Mouse (Mus musculus): ENCODE data around the gene Snrpa1. TPM values are rescaled to one million over a fixed set of nuclear protein-coding genes. Genes with fewer than 3 reads are reported as not detected.

Gene Snrpa1
- polyA plus RNA-seq, 1 experiment from 2014 or later: 122 TPM

- ATAC-seq: peak; percentile 96
- peaks cover 16% of the 10 kb centered on the region for H3K4me1 ChIP-seq (ENCODE audit: control insufficient read depth, insufficient read depth, low read depth, low read length)
- no peaks in the 10 kb centered on the region for H3K9me3 ChIP-seq (ENCODE audit: control insufficient read depth, low read length)
- H3K9ac ChIP-seq (ENCODE audit: low read depth, low read length): peak overlapping the region; percentile 71
- WGBS: under 1% methylated on average over 61 of the region's 64 CpGs
- H3K36me3 ChIP-seq (ENCODE audit: control insufficient read depth, insufficient read depth, low read length): no peaks in the 10 kb centered on the region; the same call in 1 of the 2 replicates
- peak overlapping the region; percentile 97 for H3K4me2 ChIP-seq (ENCODE audit: low read length)
- H3K27me3 ChIP-seq (replicated peaks; ENCODE audit: control insufficient read depth, insufficient read depth, low read length): peaks cover 4% of the 10 kb centered on the region; the same call in 1 of the 2 replicates
- peak overlapping the region; percentile 57 for H3K4me3 ChIP-seq (ENCODE audit: low read length)
- peak overlapping the region; percentile 74; the same call in 1 of the 2 replicates for H3K27ac ChIP-seq (ENCODE audit: low read depth, low read length)
Observed at GRCm38 (mm10) chr7:66060066-66060956, 1.5 kb downstream of the Snrpa1 start.

DNA sequence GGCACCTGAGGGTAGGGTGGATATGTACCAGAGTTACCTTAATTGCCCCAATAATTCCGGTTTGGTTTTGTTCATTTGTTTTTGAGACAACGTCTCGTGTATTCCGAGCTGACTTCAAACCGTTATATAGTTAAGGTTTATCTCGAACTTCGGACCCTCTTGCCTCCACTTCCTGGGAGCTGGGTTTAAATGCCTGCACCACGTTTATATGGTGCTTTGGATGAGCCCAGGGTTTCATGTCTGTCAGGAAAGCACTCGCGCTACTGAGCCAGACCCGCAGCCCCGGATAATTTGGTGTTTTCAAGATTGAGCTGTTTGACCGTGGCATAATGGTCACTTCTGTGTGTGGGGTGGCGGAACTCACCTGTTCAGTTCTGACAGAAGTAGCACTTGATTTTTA, 2.3 kb downstream of the Snrpa1 start:
- Histone ChIP-seq H3K4me1 (ENCODE audit: control insufficient read depth, insufficient read depth, low read depth, low read length) (peaks cover 16% of the 10 kb centered on the region), H3K4me3 (ENCODE audit: low read length) (peak overlapping the region; percentile 57), H3K9ac (ENCODE audit: low read depth, low read length) (peak overlapping the region; percentile 71), H3K36me3 (ENCODE audit: control insufficient read depth, insufficient read depth, low read length) (peaks cover 3% of the 10 kb centered on the region; the same call in 1 of the 2 replicates), H3K27me3 (replicated peaks; ENCODE audit: control insufficient read depth, insufficient read depth, low read length) (peaks cover 4% of the 10 kb centered on the region; the same call in 1 of the 2 replicates), H3K9me3 (ENCODE audit: control insufficient read depth, low read length) (no peaks in the 10 kb centered on the region), H3K27ac (ENCODE audit: low read depth, low read length) (no peak overlapping the region), H3K4me2 (ENCODE audit: low read length) (peak overlapping the region; percentile 97)
- 3% methylated on average over 14 of the region's 14 CpGs for WGBS
- no peak for ATAC-seq

GRCm38 (mm10) chr7:66076411-66076810, 17.6 kb downstream of the Snrpa1 start:
- Histone ChIP-seq H3K4me2 (ENCODE audit: low read length) (no peak overlapping the region), H3K4me3 (ENCODE audit: low read length) (no peak overlapping the region), H3K4me1 (ENCODE audit: control insufficient read depth, insufficient read depth, low read depth, low read length) (peaks cover 11% of the 10 kb centered on the region), H3K9me3 (ENCODE audit: control insufficient read depth, low read length) (no peaks in the 10 kb centered on the region), H3K27ac (ENCODE audit: low read depth, low read length) (no peak overlapping the region), H3K27me3 (replicated peaks; ENCODE audit: control insufficient read depth, insufficient read depth, low read length) (no peaks in the 10 kb centered on the region), H3K9ac (ENCODE audit: low read depth, low read length) (no peak overlapping the region), H3K36me3 (ENCODE audit: control insufficient read depth, insufficient read depth, low read length) (peaks cover 32% of the 10 kb centered on the region)
- WGBS: 63% methylated on average over 2 of the region's 2 CpGs
- no peak for ATAC-seq

GRCm38 (mm10) chr7:66079364-66080230, 20.8 kb downstream of the Snrpa1 start, which contains the start of gene Selenos:
TSS of gene Selenos (plus strand) at chr7:66079649.
- H3K4me2 ChIP-seq (ENCODE audit: low read length): peak within 1 kb of the TSS; percentile 70
- H3K9ac ChIP-seq (ENCODE audit: low read depth, low read length): peak within 1 kb of the TSS; percentile 58
- no peaks in the 10 kb centered on the region for H3K27me3 ChIP-seq (replicated peaks; ENCODE audit: control insufficient read depth, insufficient read depth, low read length)
- ATAC-seq: peak; percentile 100
- peaks cover 11% of the 10 kb centered on the region for H3K4me1 ChIP-seq (ENCODE audit: control insufficient read depth, insufficient read depth, low read depth, low read length)
- peak within 1 kb of the TSS; percentile 61 for H3K27ac ChIP-seq (ENCODE audit: low read depth, low read length)
- H3K36me3 ChIP-seq (ENCODE audit: control insufficient read depth, insufficient read depth, low read length): peaks cover 18% of the 10 kb centered on the region
- H3K4me3 ChIP-seq (ENCODE audit: low read length): peak within 1 kb of the TSS; percentile 52
- no peaks in the 10 kb centered on the region for H3K9me3 ChIP-seq (ENCODE audit: control insufficient read depth, low read length)
- under 1% methylated on average over 61 of the region's 65 CpGs for WGBS

GRCm38 (mm10) chr7:66080231-66080613, 21.4 kb downstream of the Snrpa1 start:
- peak overlapping the region; percentile 52 for H3K4me3 ChIP-seq (ENCODE audit: low read length)

GRCm38 (mm10) chr7:66083757-66084156, 25.0 kb downstream of the Snrpa1 start:
- Histone ChIP-seq H3K4me2 (ENCODE audit: low read length) (no peak overlapping the region), H3K4me1 (ENCODE audit: control insufficient read depth, insufficient read depth, low read depth, low read length) (peaks cover 9% of the 10 kb centered on the region), H3K4me3 (ENCODE audit: low read length) (no peak overlapping the region), H3K27me3 (replicated peaks; ENCODE audit: control insufficient read depth, insufficient read depth, low read length) (no peaks in the 10 kb centered on the region), H3K27ac (ENCODE audit: low read depth, low read length) (no peak overlapping the region), H3K9ac (ENCODE audit: low read depth, low read length) (no peak overlapping the region), H3K9me3 (ENCODE audit: control insufficient read depth, low read length) (no peaks in the 10 kb centered on the region), H3K36me3 (ENCODE audit: control insufficient read depth, insufficient read depth, low read length) (peaks cover 27% of the 10 kb centered on the region)
- WGBS: 93% methylated on average over 6 of the region's 6 CpGs
- ATAC-seq: no peak

More at GRCm38 (mm10) chr7:66080231-66080613, 21.4 kb downstream of the Snrpa1 start:
- no peak overlapping the region for H3K27ac ChIP-seq (ENCODE audit: low read depth, low read length)
- ATAC-seq: no peak
- H3K27me3 ChIP-seq (replicated peaks; ENCODE audit: control insufficient read depth, insufficient read depth, low read length): no peaks in the 10 kb centered on the region
- H3K9me3 ChIP-seq (ENCODE audit: control insufficient read depth, low read length): no peaks in the 10 kb centered on the region
- H3K9ac ChIP-seq (ENCODE audit: low read depth, low read length): peak overlapping the region; percentile 58
- peak overlapping the region; percentile 70 for H3K4me2 ChIP-seq (ENCODE audit: low read length)
- H3K36me3 ChIP-seq (ENCODE audit: control insufficient read depth, insufficient read depth, low read length): peaks cover 12% of the 10 kb centered on the region
- 29% methylated on average over 5 of the region's 5 CpGs for WGBS
- H3K4me1 ChIP-seq (ENCODE audit: control insufficient read depth, insufficient read depth, low read depth, low read length): peaks cover 11% of the 10 kb centered on the region

- ATAC-seq: no peak
- Histone ChIP-seq H3K36me3 (ENCODE audit: control insufficient read depth, insufficient read depth, low read length) (peaks cover 33% of the 10 kb centered on the region), H3K9me3 (ENCODE audit: control insufficient read depth, low read length) (no peaks in the 10 kb centered on the region), H3K4me3 (ENCODE audit: low read length) (no peak overlapping the region), H3K27ac (ENCODE audit: low read depth, low read length) (no peak overlapping the region), H3K4me2 (ENCODE audit: low read length) (no peak overlapping the region), H3K27me3 (replicated peaks; ENCODE audit: control insufficient read depth, insufficient read depth, low read length) (no peaks in the 10 kb centered on the region), H3K4me1 (ENCODE audit: control insufficient read depth, insufficient read depth, low read depth, low read length) (peaks cover 7% of the 10 kb centered on the region), H3K9ac (ENCODE audit: low read depth, low read length) (no peak overlapping the region)
- WGBS: 82% methylated on average over 7 of the region's 7 CpGs
Observed at GRCm38 (mm10) chr7:66084546-66084945, 25.7 kb downstream of the Snrpa1 start.

DNA sequence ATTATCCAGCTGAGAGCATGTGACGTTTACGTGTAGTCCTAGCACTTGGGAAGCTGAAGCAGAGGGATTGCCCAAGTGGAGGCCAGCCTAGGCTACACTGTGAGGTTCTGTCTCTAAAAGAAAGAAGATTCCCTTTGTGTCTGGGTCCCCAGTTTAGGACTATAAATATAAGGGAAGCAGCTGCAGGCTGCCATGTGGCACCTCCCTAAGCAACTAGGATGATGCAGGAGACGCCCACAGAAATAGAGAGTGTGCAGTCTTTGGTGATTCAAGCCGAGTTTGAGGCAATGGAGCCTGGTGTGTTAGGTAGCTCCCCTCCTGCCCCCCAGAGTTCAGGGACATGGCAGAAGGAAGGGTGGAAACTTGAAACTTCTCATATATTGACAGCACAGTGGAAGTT, 28.8 kb downstream of the Snrpa1 start:
- H3K27me3 ChIP-seq (replicated peaks; ENCODE audit: control insufficient read depth, insufficient read depth, low read length): no peaks in the 10 kb centered on the region
- H3K4me3 ChIP-seq (ENCODE audit: low read length): no peak overlapping the region
- H3K9ac ChIP-seq (ENCODE audit: low read depth, low read length): no peak overlapping the region
- H3K27ac ChIP-seq (ENCODE audit: low read depth, low read length): no peak overlapping the region
- no peak overlapping the region for H3K4me2 ChIP-seq (ENCODE audit: low read length)
- ATAC-seq: no peak
- H3K36me3 ChIP-seq (ENCODE audit: control insufficient read depth, insufficient read depth, low read length): peaks cover 42% of the 10 kb centered on the region
- H3K4me1 ChIP-seq (ENCODE audit: control insufficient read depth, insufficient read depth, low read depth, low read length): no peaks in the 10 kb centered on the region
- no peaks in the 10 kb centered on the region for H3K9me3 ChIP-seq (ENCODE audit: control insufficient read depth, low read length)
- WGBS: 87% methylated on average over 4 of the region's 4 CpGs

GRCm38 (mm10) chr7:66088077-66088476, 29.3 kb downstream of the Snrpa1 start:
- ATAC-seq: no peak
- no peaks in the 10 kb centered on the region for H3K9me3 ChIP-seq (ENCODE audit: control insufficient read depth, low read length)
- no peaks in the 10 kb centered on the region for H3K4me1 ChIP-seq (ENCODE audit: control insufficient read depth, insufficient read depth, low read depth, low read length)
- H3K36me3 ChIP-seq (ENCODE audit: control insufficient read depth, insufficient read depth, low read length): peaks cover 42% of the 10 kb centered on the region
- H3K4me2 ChIP-seq (ENCODE audit: low read length): no peak overlapping the region
- H3K4me3 ChIP-seq (ENCODE audit: low read length): no peak overlapping the region
- H3K9ac ChIP-seq (ENCODE audit: low read depth, low read length): no peak overlapping the region
- WGBS: 86% methylated on average over 2 of the region's 2 CpGs
- no peak overlapping the region for H3K27ac ChIP-seq (ENCODE audit: low read depth, low read length)
- no peaks in the 10 kb centered on the region for H3K27me3 ChIP-seq (replicated peaks; ENCODE audit: control insufficient read depth, insufficient read depth, low read length)

All from hindbrain, embryonic 16.5 days (tissue).